Mouse (Mus musculus) thymus, adult 2 months (tissue): ENCODE measurements around the gene Mfsd6l.

Experiments
- CTCF ChIP-seq: fragments of 200-500 bp; IDR thresholded peaks from 2 replicates; pipeline ENCODE4 v1.5.1; 2012; ENCODE audit warnings: mild to moderate bottlenecking, control low read depth, low read length, moderate library complexity, borderline replicate concordance; ENCODE audit not compliant: control insufficient read depth, poor library complexity, insufficient read depth; ENCODE audit errors: extremely low read depth
- POLR2A ChIP-seq: fragments of 200-500 bp; IDR thresholded peaks from 2 replicates; pipeline ENCODE4 v1.6.1; 2012; ENCODE audit warnings: mild to moderate bottlenecking, low read length, control low read depth, moderate library complexity; ENCODE audit not compliant: control insufficient read depth, poor library complexity, insufficient read depth; ENCODE audit errors: extremely low read depth

DNA sequence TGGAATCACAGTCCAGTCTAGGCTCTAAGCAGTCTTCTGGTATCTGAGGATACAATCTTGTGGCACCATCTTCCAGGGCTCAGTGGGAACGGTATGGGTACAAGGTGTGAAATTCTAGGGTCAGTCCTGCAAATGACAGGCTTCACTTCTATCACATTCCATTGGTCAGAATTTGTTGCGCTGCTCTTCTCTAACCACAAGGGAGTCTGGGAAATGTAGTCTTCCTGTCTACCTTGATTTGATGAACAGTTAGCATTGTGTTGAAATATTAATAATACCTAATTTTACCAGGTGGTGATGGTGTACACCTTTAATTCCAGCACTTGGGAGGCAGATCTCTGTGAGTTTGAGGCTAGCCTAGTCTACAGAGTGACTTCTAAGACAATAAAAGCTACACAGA lies 35.5 kb upstream of the Mfsd6l start:
- TF ChIP-seq POLR2A = no peak
- no peak for TF ChIP-seq CTCF
